Mouse (Mus musculus): ENCODE results near the gene Capn10.

Capn10 gene

GRCm38 (mm10) chr1:92934182-92934827, at the start of gene Capn10:
Capn10 (plus strand) TSS chr1:92934376.
- DNase-seq (ENCODE audit: low read depth, low spot score), result peak; percentile 90

DNA sequence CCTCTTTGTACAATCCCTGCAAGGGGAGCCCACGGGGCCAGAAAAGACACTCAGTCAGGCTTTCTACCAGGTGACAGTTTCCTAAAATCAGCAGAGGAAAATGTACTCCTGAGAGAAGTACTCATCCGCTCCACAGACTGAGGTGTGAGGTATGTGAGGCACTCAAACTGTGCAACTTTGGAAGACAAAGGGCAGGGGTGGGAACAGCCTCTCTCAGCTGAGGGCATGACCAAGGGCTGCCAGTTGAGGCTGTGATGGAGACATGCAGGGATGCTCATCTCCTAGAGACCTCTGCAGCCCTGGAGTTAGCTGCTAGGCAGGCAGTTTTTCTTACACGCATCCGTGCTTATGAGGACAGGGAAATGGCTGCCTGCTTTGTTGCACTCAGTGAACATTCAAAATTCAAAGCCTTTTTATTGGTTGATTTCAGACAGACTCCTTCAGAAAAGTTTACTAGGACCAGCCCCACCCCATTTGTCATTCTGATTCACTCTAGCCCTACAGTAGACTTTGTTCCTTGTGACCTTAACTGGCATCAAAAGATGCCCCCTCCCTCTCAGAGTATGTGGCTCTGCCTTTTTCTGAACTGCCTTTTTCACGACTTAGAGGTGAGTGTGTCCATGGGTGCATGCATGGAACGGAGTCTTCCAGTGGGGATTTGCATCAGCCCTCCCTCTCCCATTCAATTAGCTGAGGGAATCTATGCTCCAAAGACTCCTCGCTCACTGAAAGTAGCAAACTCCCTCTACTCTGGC, 45.1 kb upstream of the Capn10 start:
- no peak for DNase-seq (ENCODE audit: low read depth, low spot score)

- DNase-seq (ENCODE audit: low read depth, low spot score), result no peak
Observed at GRCm38 (mm10) chr1:92892791-92893190, 41.4 kb upstream of the Capn10 start.

DNA sequence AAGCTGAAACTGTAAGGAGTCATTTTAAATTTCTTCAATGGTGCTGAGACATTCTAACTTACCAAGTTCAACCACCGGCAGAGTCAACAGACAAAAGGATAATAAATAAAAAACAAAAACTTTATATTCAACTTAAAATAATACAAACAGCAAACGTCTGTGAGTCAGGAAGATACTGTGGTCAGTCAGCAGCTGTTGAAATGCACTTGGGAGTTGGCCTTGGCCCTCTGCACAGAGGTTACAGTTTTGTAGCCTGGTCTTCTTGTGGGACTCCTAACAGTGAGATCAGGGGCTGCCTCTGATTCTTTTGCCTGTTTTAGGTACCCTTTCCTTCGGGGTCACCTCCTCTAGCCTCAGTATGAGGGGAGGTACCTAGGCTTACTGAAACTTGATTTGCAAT, 40.3 kb upstream of the Capn10 start:
- DNase-seq (ENCODE audit: low read depth, low spot score), result no peak

GRCm38 (mm10) chr1:92895089-92895488, 39.1 kb upstream of the Capn10 start:
- no peak for DNase-seq (ENCODE audit: low read depth, low spot score)

DNA sequence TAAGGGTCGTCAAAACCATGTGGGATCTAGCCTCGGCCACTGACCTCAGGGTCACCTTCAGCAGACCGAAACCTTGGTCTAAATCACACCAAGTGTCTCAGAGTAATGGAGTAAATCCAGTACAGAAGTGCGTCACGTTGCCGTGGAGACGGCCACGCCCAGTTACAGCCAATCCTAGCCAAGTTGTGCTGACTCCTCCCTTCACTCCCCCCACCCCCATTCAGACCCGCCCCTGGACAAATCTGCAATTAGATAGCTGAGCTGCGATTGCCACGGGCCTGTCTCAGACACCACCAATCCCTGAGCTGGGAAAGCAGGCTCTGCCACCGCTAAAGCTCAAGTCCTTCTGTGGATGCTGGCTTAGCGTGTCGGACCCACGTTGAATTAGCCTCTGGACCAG, 31.4 kb upstream of the Capn10 start, which contains the start of gene Ankmy1:
Ankmy1 (minus strand) TSS at position 121 of the 400 bp plus-strand sequence.
- no peak for DNase-seq (ENCODE audit: low read depth, low spot score)

DNA sequence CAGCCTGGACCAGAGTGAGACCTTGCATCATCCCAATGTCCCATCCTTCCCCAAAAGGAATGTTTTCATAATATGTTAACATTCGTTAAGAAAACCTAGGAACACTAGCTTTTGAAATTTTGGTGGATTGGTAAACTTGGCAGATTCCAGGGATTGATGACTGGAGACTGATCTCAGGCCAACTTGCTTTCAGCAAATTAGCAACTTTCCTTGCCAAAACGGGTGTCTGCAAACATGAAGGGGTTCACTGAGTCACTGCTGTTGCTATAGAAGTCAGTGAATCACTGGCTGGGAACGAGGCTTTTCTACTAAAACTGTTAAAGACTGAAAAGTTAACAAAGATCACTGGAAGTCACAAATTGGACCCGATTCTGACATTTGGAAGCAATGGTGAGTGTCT, 30.5 kb upstream of the Capn10 start:
- DNase-seq (ENCODE audit: low read depth, low spot score), result no peak

- no peak for DNase-seq (ENCODE audit: low read depth, low spot score)
Observed at GRCm38 (mm10) chr1:92905703-92906310, 28.4 kb upstream of the Capn10 start.

- no peak for DNase-seq (ENCODE audit: low read depth, low spot score)
Observed at GRCm38 (mm10) chr1:92906779-92907631, 27.2 kb upstream of the Capn10 start, which contains the start of gene Dusp28. Dusp28 (plus strand) TSS chr1:92906981.

GRCm38 (mm10) chr1:92907632-92908360, 26.4 kb upstream of the Capn10 start:
- no peak for DNase-seq (ENCODE audit: low read depth, low spot score)

- no peak for DNase-seq (ENCODE audit: low read depth, low spot score)
Observed at GRCm38 (mm10) chr1:92908664-92909063, 25.5 kb upstream of the Capn10 start.

DNA sequence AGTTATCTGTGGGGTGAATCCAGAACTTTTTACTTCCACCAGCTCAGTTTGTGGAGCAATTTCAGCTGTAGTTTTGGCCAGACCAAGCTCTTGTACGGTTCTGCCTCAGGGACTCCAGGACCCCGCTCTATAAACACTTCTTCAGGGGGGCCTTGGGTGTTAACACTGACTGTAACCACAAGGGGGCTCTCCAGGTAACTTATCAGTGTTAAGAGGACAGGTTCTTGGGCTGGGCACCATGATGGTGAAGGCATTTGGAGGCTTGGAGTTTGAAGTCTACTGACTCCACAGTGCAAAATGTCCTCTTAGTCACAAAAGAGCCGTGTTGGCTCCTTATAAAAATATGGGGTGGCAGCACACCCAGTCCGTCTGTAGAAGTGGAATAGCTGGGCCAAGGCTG, 25.1 kb upstream of the Capn10 start:
- no peak for DNase-seq (ENCODE audit: low read depth, low spot score)

DNA sequence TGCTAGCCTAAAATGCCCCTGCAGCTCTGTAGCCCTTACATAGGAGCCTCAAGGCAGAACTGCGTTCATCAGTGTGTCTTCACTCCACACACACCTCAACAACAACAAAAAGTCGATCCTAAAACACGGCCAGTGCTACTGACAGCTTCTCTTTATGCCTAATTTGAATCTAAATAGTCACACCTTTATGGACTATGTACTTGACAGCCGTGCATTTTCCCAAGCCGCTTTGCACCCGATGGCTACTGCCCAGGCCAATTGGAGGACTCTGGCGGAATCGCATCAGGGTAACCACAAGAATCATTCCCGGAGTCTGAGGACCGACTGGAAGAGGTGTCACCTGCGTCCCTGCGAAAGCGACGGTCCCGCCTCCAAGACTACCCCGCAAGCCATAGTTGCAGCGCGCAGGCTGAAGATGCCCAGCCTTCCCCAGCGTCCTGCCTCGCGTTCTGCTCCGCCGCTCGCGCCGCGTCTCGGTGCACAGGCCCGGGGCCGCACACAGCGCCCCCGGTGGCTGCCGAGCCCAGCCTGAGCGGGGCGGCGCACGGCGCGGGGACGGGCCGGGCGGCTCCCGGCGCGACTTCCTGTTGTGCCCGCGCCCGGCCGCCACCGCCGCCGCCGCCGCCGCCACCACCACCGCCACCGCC, 23.8 kb upstream of the Capn10 start, which contains the start of gene Rnpepl1:
Rnpepl1 (plus strand) TSS at position 545 of the 647 bp plus-strand sequence.
- no peak for DNase-seq (ENCODE audit: low read depth, low spot score)

DNA sequence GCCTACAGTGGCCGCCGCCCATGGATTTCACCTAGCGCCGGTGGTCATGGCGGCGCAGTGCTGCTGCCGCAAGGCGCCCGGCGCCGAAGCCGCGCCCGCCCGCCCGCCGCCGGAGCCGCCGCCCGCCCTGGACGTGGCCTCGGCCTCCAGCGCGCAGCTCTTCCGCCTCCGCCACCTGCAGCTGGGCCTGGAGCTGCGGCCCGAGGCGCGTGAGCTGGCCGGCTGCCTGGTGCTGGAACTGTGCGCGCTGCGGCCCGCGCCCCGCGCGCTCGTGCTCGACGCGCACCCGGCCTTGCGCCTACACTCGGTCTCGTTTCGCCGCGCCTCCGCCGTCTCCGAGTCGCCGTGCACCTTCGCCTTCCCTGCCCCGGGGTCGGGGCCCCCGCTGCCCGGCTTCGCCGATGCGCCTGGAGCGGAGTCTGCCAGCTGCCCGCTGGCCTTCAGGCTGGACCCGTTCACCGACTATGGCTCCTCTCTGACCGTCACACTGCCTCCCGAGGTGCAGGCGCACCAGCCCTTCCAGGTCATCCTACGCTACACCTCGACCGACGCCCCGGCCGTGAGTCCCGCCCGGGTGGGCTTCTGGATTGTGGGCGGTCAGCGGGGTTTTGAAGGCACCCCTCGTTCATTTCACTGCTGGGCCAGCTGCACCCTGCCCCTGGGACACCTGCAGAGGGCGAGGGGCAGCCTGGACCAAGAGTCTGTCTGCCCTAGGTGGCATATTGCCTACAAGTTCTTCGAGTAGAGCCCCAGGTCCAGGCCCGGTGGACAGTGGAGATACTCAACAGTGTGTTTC, 23.1 kb upstream of the Capn10 start:
- DNase-seq (ENCODE audit: low read depth, low spot score), result no peak

DNA sequence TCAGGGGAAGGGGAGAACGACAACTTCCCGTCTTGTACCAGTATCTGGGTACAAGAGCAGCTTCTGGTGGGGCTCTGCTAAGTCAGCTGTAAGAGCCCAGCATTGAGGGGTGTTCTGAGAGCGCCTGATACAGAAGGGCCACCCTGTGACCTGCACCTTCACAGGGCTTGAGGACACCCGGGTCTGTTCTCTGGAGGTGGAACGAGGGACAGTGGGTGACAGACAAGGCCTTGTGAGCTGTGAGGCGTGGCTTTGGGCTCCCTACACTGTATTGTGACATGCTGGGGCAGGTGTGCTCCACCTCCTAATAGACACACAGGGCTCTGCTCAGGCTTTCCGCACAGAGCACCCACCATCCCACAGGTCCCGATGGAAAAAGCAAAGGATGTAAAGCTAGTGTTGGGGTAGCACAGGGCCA, 22.4 kb upstream of the Capn10 start:
- no peak for DNase-seq (ENCODE audit: low read depth, low spot score)

GRCm38 (mm10) chr1:92912286-92912685, 21.9 kb upstream of the Capn10 start:
- DNase-seq (ENCODE audit: low read depth, low spot score), result no peak

- DNase-seq (ENCODE audit: low read depth, low spot score), result no peak
Observed at GRCm38 (mm10) chr1:92914239-92914638, 19.9 kb upstream of the Capn10 start.

DNA sequence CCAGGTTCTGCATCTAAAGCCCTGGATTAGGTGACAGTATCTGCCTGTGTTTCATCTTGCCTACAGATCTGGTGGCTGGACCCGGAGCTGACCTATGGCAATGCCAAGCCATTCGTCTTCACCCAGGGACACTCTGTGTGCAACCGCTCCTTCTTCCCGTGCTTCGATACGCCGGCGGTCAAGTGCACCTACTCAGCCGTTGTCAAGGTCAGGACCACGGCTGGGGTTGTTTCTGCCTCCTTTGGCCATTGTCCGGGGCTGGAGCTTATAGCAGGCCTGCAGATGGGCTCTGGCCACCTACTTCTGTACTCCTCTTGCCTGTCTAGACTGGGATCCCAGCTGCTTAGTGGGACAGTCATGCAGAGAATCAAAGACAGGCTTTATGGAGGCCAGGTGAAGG, 19.2 kb upstream of the Capn10 start:
- DNase-seq (ENCODE audit: low read depth, low spot score), result no peak

DNA sequence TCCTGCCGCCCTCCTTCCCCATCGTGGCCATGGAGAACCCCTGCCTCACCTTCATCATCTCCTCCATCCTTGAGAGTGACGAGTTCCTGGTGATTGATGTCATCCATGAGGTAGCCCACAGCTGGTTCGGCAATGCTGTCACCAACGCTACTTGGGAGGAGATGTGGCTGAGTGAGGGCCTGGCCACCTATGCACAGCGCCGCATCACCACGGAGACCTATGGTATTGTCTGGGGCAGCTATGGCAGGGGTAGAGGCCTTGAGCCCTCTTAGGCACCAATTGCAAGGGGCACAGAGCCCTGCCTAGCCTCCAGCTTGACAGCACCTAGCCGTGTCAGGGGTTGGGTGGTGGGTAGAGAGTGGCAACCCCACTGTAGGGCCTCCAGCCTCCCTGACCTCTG, 17.5 kb upstream of the Capn10 start:
- no peak for DNase-seq (ENCODE audit: low read depth, low spot score)

- DNase-seq (ENCODE audit: low read depth, low spot score), result no peak
Observed at GRCm38 (mm10) chr1:92919151-92919550, 15.0 kb upstream of the Capn10 start.
